Mouse (Mus musculus) lung, postnatal 0 days (tissue): ENCODE data around the gene Prkcb.

Experiments
- CTCF ChIP-seq: IDR thresholded peaks from 2 replicates; pipeline ENCODE4 v1.5.1; 2016; ENCODE audit warnings: antibody characterized with exemption, mild to moderate bottlenecking
- EP300 ChIP-seq: IDR thresholded peaks from 2 replicates; pipeline ENCODE4 v1.6.1; 2016; ENCODE audit warnings: antibody characterized with exemption, mild to moderate bottlenecking, control low read depth

DNA sequence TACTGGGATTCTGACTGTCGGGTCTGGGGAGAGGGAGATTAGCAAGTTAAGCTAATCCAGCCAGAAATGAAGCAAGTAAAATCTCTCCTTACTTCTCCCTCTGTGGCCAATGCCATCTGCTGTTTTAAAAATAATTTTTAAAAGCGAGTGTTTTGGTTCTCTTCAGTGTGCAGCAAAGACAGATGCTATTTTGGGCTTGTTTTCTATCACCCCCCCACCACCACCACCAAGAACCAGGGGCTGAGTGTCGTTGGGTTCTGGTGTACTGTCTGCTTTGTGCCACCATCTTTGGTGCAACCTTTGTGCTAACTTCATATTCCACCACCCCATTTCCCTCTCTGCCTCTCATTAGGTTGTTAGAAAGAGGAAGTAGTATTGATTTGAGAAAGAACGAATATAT is 289.0 kb downstream of the Prkcb start:
- TF ChIP-seq EP300 (no peak), CTCF (no peak)
